Mouse (Mus musculus) midbrain, embryonic 12.5 days (tissue): ENCODE results near the gene Rbms2. TPM values are rescaled to one million over a fixed set of nuclear protein-coding genes. Genes with fewer than 3 reads are reported as not detected.

Experiments
- ATAC-seq: fragments of 200-750 bp; cut with Nextera tagmentation; 2 replicates; pipeline ENCODE4 v1.8.0; 2017; ENCODE audit warnings: low read depth, moderate TSS enrichment, moderate library complexity; ENCODE audit not compliant: low FRiP score
- H3K27ac ChIP-seq: fragments of 300-500 bp; sonication (generic); replicated peaks from 2 replicates; pipeline ENCODE4 v1.5.1; 2016; ENCODE audit warnings: mild to moderate bottlenecking
- H3K27me3 ChIP-seq: fragments of 300-500 bp; sonication (generic); 2 replicates; pipeline ENCODE4 v1.6.1; 2016; ENCODE audit warnings: mild to moderate bottlenecking
- H3K36me3 ChIP-seq: fragments of 300-500 bp; sonication (generic); 2 replicates; pipeline ENCODE4 v1.6.1; 2016
- H3K4me1 ChIP-seq: fragments of 300-500 bp; sonication (generic); 2 replicates; pipeline ENCODE4 v1.6.1; 2016
- H3K4me2 ChIP-seq: fragments of 300-500 bp; sonication (generic); replicated peaks from 2 replicates; pipeline ENCODE4 v1.6.1; 2016; ENCODE audit warnings: mild to moderate bottlenecking, moderate library complexity
- H3K4me3 ChIP-seq: fragments of 300-500 bp; sonication (generic); 2 replicates; pipeline ENCODE4 v1.5.1; 2016; ENCODE audit warnings: mild to moderate bottlenecking
- H3K9ac ChIP-seq: fragments of 300-500 bp; sonication (generic); replicated peaks from 2 replicates; pipeline ENCODE4 v1.6.1; 2016; ENCODE audit warnings: mild to moderate bottlenecking, moderate library complexity
- H3K9me3 ChIP-seq: fragments of 300-500 bp; sonication (generic); 2 replicates; pipeline ENCODE4 v1.6.1; 2016; ENCODE audit warnings: mild to moderate bottlenecking
- WGBS: fragments of 180-500 bp; shearing (Covaris S2); methylation state at CpG from one replicate; pipeline ENCODE4 v1.1.7; 2016; 5-methylcytosine and 5-hydroxymethylcytosine counted together
- polyA plus RNA-seq: library from polyadenylated mRNA; unstranded; fragments of >200 nt; fragmentation: Nextera tagmentation; extraction: Ambion mirVana; gene quantifications from 2 replicates; pipeline ENCODE4 v1.2.1, GENCODE M21; 2016

Rbms2 gene
- polyA plus RNA-seq, 1 experiment from 2014 or later, result 21.6 TPM

- no peak overlapping the region for H3K27ac ChIP-seq
- H3K4me3 ChIP-seq, result no peak overlapping the region
- no peak for ATAC-seq
- H3K36me3 ChIP-seq, result no peaks in the 10 kb centered on the region
- 87% methylated on average over 3 of the region's 3 CpGs for WGBS
- H3K9ac ChIP-seq, result no peak overlapping the region
- H3K4me1 ChIP-seq, result peaks cover 7% of the 10 kb centered on the region
- no peaks in the 10 kb centered on the region for H3K9me3 ChIP-seq
- no peak overlapping the region for H3K4me2 ChIP-seq
- no peaks in the 10 kb centered on the region for H3K27me3 ChIP-seq
Observed at GRCm38 (mm10) chr10:128153978-128154377, 26.1 kb downstream of the Rbms2 start.

- 92% methylated on average over 14 of the region's 14 CpGs for WGBS
- Histone ChIP-seq H3K36me3 (no peaks in the 10 kb centered on the region), H3K27ac (no peak overlapping the region), H3K27me3 (no peaks in the 10 kb centered on the region), H3K9me3 (no peaks in the 10 kb centered on the region), H3K4me2 (no peak overlapping the region), H3K9ac (no peak overlapping the region), H3K4me3 (no peak overlapping the region), H3K4me1 (peaks cover 7% of the 10 kb centered on the region)
- ATAC-seq, result no peak
Observed at GRCm38 (mm10) chr10:128150941-128151340, 29.2 kb downstream of the Rbms2 start.

DNA sequence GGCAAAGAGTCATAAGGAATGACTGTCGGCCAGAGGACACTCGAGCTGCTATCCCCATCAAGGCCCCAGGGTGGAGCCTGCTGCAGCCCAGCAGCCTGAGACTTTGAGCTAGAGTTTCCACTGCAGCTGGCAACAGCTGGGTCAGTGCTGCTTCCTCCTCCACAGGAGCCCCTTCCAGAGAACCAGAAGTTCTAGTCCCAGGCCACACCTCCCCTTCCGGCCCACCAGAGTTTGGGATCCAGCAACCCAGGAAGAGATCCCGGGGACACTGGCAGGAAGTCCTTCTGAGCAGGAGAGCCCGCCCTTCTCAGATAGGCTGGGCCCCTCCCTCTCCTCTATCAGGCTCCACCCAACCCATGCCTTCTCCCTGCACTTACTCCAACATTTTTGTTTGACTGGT is 30.5 kb downstream of the Rbms2 start:
- 0 out of 2 replicates have a peak, but pooled peaks cover 8% of the 10 kb centered on the region for H3K36me3 ChIP-seq
- 5% methylated on average over 5 of the region's 5 CpGs for WGBS
- peak; percentile 44; the same call in 1 of the 2 replicates for ATAC-seq
- H3K9me3 ChIP-seq, result no peaks in the 10 kb centered on the region
- no peaks in the 10 kb centered on the region for H3K27me3 ChIP-seq
- H3K4me1 ChIP-seq, result peaks cover 7% of the 10 kb centered on the region
- H3K4me3 ChIP-seq, result no peak overlapping the region
- H3K4me2 ChIP-seq, result 0 out of 2 replicates have a peak overlapping the region, but pooled peaks have one; percentile 5
- no peak overlapping the region for H3K27ac ChIP-seq
- no peak overlapping the region for H3K9ac ChIP-seq

DNA sequence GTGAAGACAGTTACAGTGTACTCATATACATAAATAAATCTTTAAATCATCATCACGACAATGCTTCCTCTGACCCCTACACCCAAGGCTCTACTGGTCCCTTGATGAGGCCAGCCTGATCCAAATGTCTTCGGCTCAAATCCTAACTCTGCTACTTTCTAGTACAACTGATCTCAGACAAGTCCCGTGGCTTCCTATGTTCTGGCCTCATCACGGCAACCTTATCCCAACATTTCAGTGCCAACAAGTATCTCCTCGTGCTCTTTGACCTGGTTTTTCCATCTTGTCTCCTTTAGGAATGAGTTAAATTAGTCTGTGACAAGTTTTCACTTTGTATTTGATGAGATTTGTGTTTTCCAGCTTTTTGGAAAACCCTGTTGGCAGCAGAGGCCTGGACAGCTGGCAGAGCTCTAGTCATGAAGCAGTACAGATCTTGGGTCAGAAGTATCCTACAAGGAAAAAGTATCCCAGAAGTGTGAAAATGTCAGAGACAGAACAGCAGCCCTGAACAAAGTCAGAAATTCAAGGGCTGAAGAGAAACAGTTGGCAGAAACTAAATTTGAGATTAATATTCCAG is 31.2 kb downstream of the Rbms2 start:
- ATAC-seq, result no peak
- Histone ChIP-seq H3K4me3 (no peak overlapping the region), H3K27me3 (no peaks in the 10 kb centered on the region), H3K9ac (no peak overlapping the region), H3K4me2 (no peak overlapping the region), H3K36me3 (0 out of 2 replicates have a peak, but pooled peaks cover 8% of the 10 kb centered on the region), H3K9me3 (no peaks in the 10 kb centered on the region), H3K4me1 (peaks cover 7% of the 10 kb centered on the region), H3K27ac (no peak overlapping the region)
- WGBS, result 93% methylated on average over 5 of the region's 5 CpGs

- ATAC-seq, result no peak
- WGBS, result 80% methylated on average over 2 of the region's 2 CpGs
- Histone ChIP-seq H3K9me3 (no peaks in the 10 kb centered on the region), H3K9ac (no peak overlapping the region), H3K4me1 (peaks cover 6% of the 10 kb centered on the region), H3K4me3 (no peak overlapping the region), H3K27me3 (no peaks in the 10 kb centered on the region), H3K27ac (no peak overlapping the region), H3K36me3 (peaks cover 24% of the 10 kb centered on the region; the same call in 1 of the 2 replicates), H3K4me2 (no peak overlapping the region)
Observed at GRCm38 (mm10) chr10:128144961-128145360, 35.1 kb downstream of the Rbms2 start.

- H3K36me3 ChIP-seq, result peaks cover 24% of the 10 kb centered on the region; the same call in 1 of the 2 replicates
- H3K4me3 ChIP-seq, result no peak overlapping the region
- no peaks in the 10 kb centered on the region for H3K9me3 ChIP-seq
- 81% methylated on average over 4 of the region's 4 CpGs for WGBS
- H3K27me3 ChIP-seq, result no peaks in the 10 kb centered on the region
- H3K27ac ChIP-seq, result no peak overlapping the region
- no peak overlapping the region for H3K4me2 ChIP-seq
- no peak for ATAC-seq
- no peaks in the 10 kb centered on the region for H3K4me1 ChIP-seq
- H3K9ac ChIP-seq, result 0 out of 2 replicates have a peak overlapping the region, but pooled peaks have one; percentile 15
Observed at GRCm38 (mm10) chr10:128143659-128144058, 36.4 kb downstream of the Rbms2 start.

GRCm38 (mm10) chr10:128142165-128142564 is 37.9 kb downstream of the Rbms2 start:
- Histone ChIP-seq H3K4me2 (no peak overlapping the region), H3K9me3 (no peaks in the 10 kb centered on the region), H3K27ac (no peak overlapping the region), H3K27me3 (no peaks in the 10 kb centered on the region), H3K4me3 (no peak overlapping the region), H3K36me3 (peaks cover 34% of the 10 kb centered on the region; the same call in 1 of the 2 replicates), H3K4me1 (no peaks in the 10 kb centered on the region), H3K9ac (no peak overlapping the region)
- ATAC-seq, result no peak
- WGBS, result 80% methylated on average over 2 of the region's 2 CpGs

DNA sequence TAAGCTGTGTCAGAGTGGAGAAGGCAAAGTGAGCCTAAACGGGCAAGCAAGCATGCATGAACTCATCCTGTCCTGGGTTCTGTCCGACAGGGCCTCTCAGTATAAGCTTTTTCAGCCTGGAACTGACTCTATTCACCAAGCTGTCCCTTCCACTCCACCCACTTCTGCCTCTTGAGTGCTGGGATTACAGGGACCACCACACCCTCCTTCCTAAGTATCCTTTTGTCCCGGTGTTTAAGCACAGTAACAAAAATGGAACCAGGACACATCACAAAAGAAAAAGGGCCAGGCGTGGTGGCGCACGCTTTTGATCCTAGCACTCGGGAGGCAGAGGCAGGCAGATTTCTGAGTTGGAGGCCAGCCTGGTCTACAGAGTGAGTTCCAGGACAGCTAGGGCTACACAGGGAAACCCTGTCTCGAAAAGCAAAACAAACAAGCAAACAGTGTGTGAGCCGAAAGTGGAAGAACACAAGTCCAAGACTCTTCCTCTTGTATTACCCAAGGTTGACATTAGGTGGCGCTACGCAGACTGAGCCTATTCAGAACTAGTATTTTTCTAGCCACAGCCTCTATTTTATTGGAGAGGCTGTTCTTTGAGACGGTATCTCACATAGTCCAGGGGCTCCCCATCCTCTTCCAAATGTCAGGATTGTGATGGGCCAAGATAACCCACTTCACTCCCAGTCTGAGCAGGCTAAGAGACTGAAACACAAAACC is 39.7 kb downstream of the Rbms2 start:
- H3K36me3 ChIP-seq, result peaks cover 33% of the 10 kb centered on the region
- H3K4me1 ChIP-seq, result no peaks in the 10 kb centered on the region
- no peak overlapping the region for H3K9ac ChIP-seq
- ATAC-seq, result no peak
- H3K27ac ChIP-seq, result no peak overlapping the region
- H3K9me3 ChIP-seq, result no peaks in the 10 kb centered on the region
- no peaks in the 10 kb centered on the region for H3K27me3 ChIP-seq
- WGBS, result 71% methylated on average over 12 of the region's 12 CpGs
- H3K4me3 ChIP-seq, result no peak overlapping the region
- no peak overlapping the region for H3K4me2 ChIP-seq

GRCm38 (mm10) chr10:128135374-128135773 is 44.7 kb downstream of the Rbms2 start:
- no peaks in the 10 kb centered on the region for H3K4me1 ChIP-seq
- H3K9me3 ChIP-seq, result no peaks in the 10 kb centered on the region
- no peak for ATAC-seq
- no peak overlapping the region for H3K4me2 ChIP-seq
- 91% methylated on average over 6 of the region's 6 CpGs for WGBS
- H3K4me3 ChIP-seq, result no peak overlapping the region
- no peaks in the 10 kb centered on the region for H3K27me3 ChIP-seq
- no peak overlapping the region for H3K27ac ChIP-seq
- no peak overlapping the region for H3K9ac ChIP-seq
- peaks cover 33% of the 10 kb centered on the region for H3K36me3 ChIP-seq

DNA sequence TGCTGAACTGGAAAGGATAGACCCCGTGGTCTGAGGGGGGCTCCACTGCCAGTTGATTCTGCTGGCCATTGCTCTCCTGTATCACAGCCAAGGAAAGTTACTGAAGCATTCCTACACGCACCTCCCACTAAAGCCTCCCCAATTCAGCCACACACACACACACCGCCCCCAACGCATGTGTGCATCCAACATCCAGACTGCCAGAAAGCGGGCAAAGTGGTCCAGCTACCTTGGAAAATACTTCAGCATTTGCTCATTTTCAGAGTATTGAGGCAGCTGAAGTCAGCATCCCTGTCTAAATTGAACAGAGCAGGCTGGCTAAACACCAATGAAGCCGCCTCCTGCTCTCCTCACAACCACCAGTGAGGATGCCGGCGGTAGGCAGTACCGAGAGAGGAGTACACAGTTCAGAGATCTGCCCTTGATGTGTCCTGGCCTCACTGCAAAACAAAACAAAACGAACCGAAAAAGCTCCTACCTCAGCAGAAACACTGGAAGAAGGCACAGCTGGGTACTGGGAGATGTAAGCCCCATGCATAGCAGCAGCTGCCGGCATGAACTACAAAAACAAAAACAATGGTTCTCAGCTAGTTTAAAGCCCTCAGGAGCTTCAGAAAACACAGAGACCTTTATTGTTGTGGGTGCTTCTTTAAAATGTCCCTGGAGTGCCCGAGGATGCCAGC is 46.3 kb downstream of the Rbms2 start:
- H3K4me1 ChIP-seq, result no peaks in the 10 kb centered on the region
- no peaks in the 10 kb centered on the region for H3K9me3 ChIP-seq
- 41% methylated on average over 13 of the region's 13 CpGs for WGBS
- ATAC-seq, result no peak
- no peak overlapping the region for H3K9ac ChIP-seq
- no peak overlapping the region for H3K4me2 ChIP-seq
- no peaks in the 10 kb centered on the region for H3K27me3 ChIP-seq
- no peak overlapping the region for H3K27ac ChIP-seq
- no peak overlapping the region for H3K4me3 ChIP-seq
- peaks cover 45% of the 10 kb centered on the region for H3K36me3 ChIP-seq

DNA sequence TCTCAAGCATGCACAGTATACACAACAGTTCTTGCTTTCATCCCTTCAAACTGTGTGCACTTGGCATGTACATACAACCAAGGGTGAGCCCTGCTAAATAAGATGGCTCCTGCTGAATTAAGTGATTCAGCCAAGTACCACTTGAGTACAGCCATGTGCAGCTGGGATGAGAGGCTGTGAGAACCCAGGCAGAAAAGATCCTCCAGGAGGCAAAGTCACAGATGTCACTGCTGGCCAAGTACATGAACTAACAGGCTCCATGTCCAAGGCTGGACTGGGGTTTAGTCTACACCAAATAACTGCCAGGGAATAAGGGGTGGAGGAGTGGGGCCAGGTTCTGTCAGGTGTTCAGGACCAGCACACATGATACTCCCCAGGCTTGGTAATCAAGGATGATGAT is 48.3 kb downstream of the Rbms2 start:
- ATAC-seq, result no peak
- no peaks in the 10 kb centered on the region for H3K27me3 ChIP-seq
- no peak overlapping the region for H3K4me2 ChIP-seq
- H3K9me3 ChIP-seq, result no peaks in the 10 kb centered on the region
- H3K36me3 ChIP-seq, result peaks cover 53% of the 10 kb centered on the region
- H3K4me3 ChIP-seq, result no peak overlapping the region
- H3K27ac ChIP-seq, result no peak overlapping the region
- H3K4me1 ChIP-seq, result no peaks in the 10 kb centered on the region
- no peak overlapping the region for H3K9ac ChIP-seq

DNA sequence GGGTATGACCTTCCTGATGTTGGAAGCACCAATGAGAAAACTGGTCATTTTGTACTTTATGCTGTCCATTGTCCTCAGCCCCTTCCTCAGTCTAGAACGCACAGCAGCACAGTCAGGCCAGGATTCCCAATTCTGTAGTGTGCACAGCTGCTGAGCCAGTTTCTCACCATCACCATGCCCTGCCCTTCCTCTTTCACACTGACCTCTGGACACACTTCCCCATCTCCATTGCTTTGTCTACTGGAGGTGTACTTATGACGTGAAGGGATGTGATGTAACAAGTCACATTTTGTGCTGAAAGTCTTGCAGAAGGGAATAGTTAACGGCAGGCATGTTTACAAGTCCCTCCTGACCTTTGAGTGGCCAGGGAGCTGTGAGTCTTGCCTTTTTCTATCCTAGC is 48.8 kb downstream of the Rbms2 start:
- 81% methylated on average over 3 of the region's 3 CpGs for WGBS
- H3K27me3 ChIP-seq, result no peaks in the 10 kb centered on the region
- H3K4me2 ChIP-seq, result no peak overlapping the region
- no peak overlapping the region for H3K27ac ChIP-seq
- H3K36me3 ChIP-seq, result peaks cover 58% of the 10 kb centered on the region
- H3K9ac ChIP-seq, result no peak overlapping the region
- no peaks in the 10 kb centered on the region for H3K9me3 ChIP-seq
- no peaks in the 10 kb centered on the region for H3K4me1 ChIP-seq
- no peak overlapping the region for H3K4me3 ChIP-seq
- ATAC-seq, result no peak
